11 mouse cellular contexts compared by ENCODE assay signal in genomic region chr6:91715023-91715422, GRCm38 (mm10). TPM values are rescaled to one million over a fixed set of nuclear protein-coding genes. Genes with fewer than 3 reads are reported as not detected.
DNase-seq lines count a peak whose midpoint lies in the region; ATAC-seq and TF ChIP-seq lines count a peak whose summit lies in the region.
"Had no signal": no experiment of that assay in that cellular context is flagged by ENCODE, and none has a peak within 500 bp of the region (broad histone marks: within the 10 kb centered on the region; RNA-seq: fewer than 3 reads in every experiment).

No protein-coding gene starts in this region.

- H3K36me3 ChIP-seq in kidney, embryonic 16.5 days (ENCODE audit: insufficient read depth, low read length) = peaks cover 6% of the 10 kb centered on the region
- peaks cover 79% of the 10 kb centered on the region for H3K36me3 ChIP-seq in E14TG2a.4 (ENCODE audit: insufficient read depth, low read length)
- H3K36me3 ChIP-seq in hindbrain, embryonic 16.5 days (ENCODE audit: control insufficient read depth, insufficient read depth, low read length) = peaks cover 4% of the 10 kb centered on the region; the same call in 1 of the 2 replicates

- no peaks in the 10 kb centered on the region for H3K27me3 ChIP-seq in kidney, embryonic 16.5 days (ENCODE audit: insufficient read depth, low read length)
- no peaks in the 10 kb centered on the region for H3K27me3 ChIP-seq in E14TG2a.4 (ENCODE audit: insufficient read depth, low read length)
- H3K27me3 ChIP-seq in hindbrain, embryonic 16.5 days (replicated peaks; ENCODE audit: control insufficient read depth, insufficient read depth, low read length) = no peaks in the 10 kb centered on the region
- H3K27me3 ChIP-seq: embryonic facial prominence, embryonic 13.5 days; lung, embryonic 15.5 days had no signal

- DNase-seq in kidney, postnatal 25 days = peak; percentile 44 to 77
- DNase-seq in gastrocnemius, adult 2 months = peak; percentile 76
- DNase-seq in adrenal gland, postnatal 10 days = no peak
- DNase-seq in layer of hippocampus, adult 18-20 months (ENCODE audit: low spot score in 2 of 2) = no peak
- no peak for DNase-seq in left cerebral cortex, postnatal 36 days (ENCODE audit: low spot score in 2 of 2)
- DNase-seq: thymus, postnatal 25 days had no signal

- H3K9ac ChIP-seq in kidney, embryonic 16.5 days (replicated peaks; ENCODE audit: low read length) = no peak overlapping the region
- H3K9ac ChIP-seq in hindbrain, embryonic 16.5 days (ENCODE audit: low read depth, low read length) = no peak overlapping the region
- H3K9ac ChIP-seq: embryonic facial prominence, embryonic 13.5 days; lung, embryonic 15.5 days had no signal

- H3K4me2 ChIP-seq in kidney, embryonic 16.5 days (replicated peaks; ENCODE audit: low read depth, low read length) = no peak overlapping the region
- H3K4me2 ChIP-seq in hindbrain, embryonic 16.5 days (ENCODE audit: low read length) = no peak overlapping the region
- H3K4me2 ChIP-seq: embryonic facial prominence, embryonic 13.5 days; lung, embryonic 15.5 days had no signal

- peaks cover 51% of the 10 kb centered on the region for H3K4me1 ChIP-seq in kidney, embryonic 16.5 days (ENCODE audit: insufficient read depth, low read length)
- peaks cover 99% of the 10 kb centered on the region for H3K4me1 ChIP-seq in E14TG2a.4 (replicated peaks; ENCODE audit: low read depth, low read length)
- H3K4me1 ChIP-seq in hindbrain, embryonic 16.5 days (ENCODE audit: control insufficient read depth, insufficient read depth, low read depth, low read length) = peaks cover 41% of the 10 kb centered on the region

- TF ChIP-seq CTCF in E14TG2a.4 (conservative IDR thresholded peaks at IDR 0.05; ENCODE audit: low read length) = no peak
- no peak for TF ChIP-seq CTCF in gastrocnemius, adult 2 months (IDR thresholded peaks at IDR 0.05)

- WGBS in kidney, embryonic 16.5 days = 76% methylated on average over 8 of the region's 8 CpGs
- WGBS in hindbrain, embryonic 16.5 days = 73% methylated on average over 8 of the region's 8 CpGs

- no peaks in the 10 kb centered on the region for H3K9me3 ChIP-seq in kidney, embryonic 16.5 days (ENCODE audit: low read length)
- H3K9me3 ChIP-seq in E14TG2a.4 (ENCODE audit: low read length) = no peaks in the 10 kb centered on the region
- no peaks in the 10 kb centered on the region for H3K9me3 ChIP-seq in hindbrain, embryonic 16.5 days (ENCODE audit: control insufficient read depth, low read length)
- H3K9me3 ChIP-seq: embryonic facial prominence, embryonic 13.5 days; lung, embryonic 15.5 days had no signal

- intact Hi-C loops in gastrocnemius, adult 2 months (cut with DNase I) = no loop called here
- intact Hi-C loops in left cerebral cortex, postnatal 36 days (cut with DNase I) = no loop called here

- no peak overlapping the region for H3K27ac ChIP-seq in kidney, embryonic 16.5 days (ENCODE audit: low read length)
- peak overlapping the region; percentile 91 for H3K27ac ChIP-seq in gastrocnemius, adult 2 months
- 0 out of 2 replicates have a peak overlapping the region, but pooled peaks have one; percentile 29 for H3K27ac ChIP-seq in hindbrain, embryonic 16.5 days (ENCODE audit: low read depth, low read length)
- H3K27ac ChIP-seq: embryonic facial prominence, embryonic 13.5 days; lung, embryonic 15.5 days had no signal

- no peak for ATAC-seq in kidney, embryonic 16.5 days (ENCODE audit: low FRiP score, low TSS enrichment)
- no peak for ATAC-seq in hindbrain, embryonic 16.5 days

- no peak overlapping the region for H3K4me3 ChIP-seq in kidney, embryonic 16.5 days (ENCODE audit: low read length)
- 0 out of 2 replicates have a peak overlapping the region, but pooled peaks have one; percentile 32 for H3K4me3 ChIP-seq in E14TG2a.4 (replicated peaks; ENCODE audit: low read length)
- H3K4me3 ChIP-seq in gastrocnemius, adult 2 months = no peak overlapping the region
- no peak overlapping the region for H3K4me3 ChIP-seq in hindbrain, embryonic 16.5 days (ENCODE audit: low read length)
- H3K4me3 ChIP-seq: embryonic facial prominence, embryonic 13.5 days; lung, embryonic 15.5 days had no signal

RNA-seq across cellular contexts. Expression of gene Slc6a6, which starts 31.2 kb away (rescaled TPM):
- polyA plus RNA-seq in kidney, embryonic 16.5 days (2015; fragmentation: Nextera tagmentation; extraction: Ambion mirVana) = 82.9 and 96.3 TPM in 2 replicates
- 10 to 100 TPM; 67.0 to 91.9 TPM for total RNA-seq in gastrocnemius, adult 2 months (2021)
- 108 TPM in 2 replicates for polyA plus RNA-seq in hindbrain, embryonic 16.5 days (2015; fragmentation: Nextera tagmentation; extraction: Ambion mirVana)
- 100 to 1,000 TPM; 175 to 205 TPM for total RNA-seq in adrenal gland, postnatal 10 days (2021)
- total RNA-seq in layer of hippocampus, adult 18-20 months (2021) = 100 to 1,000 TPM; 115 to 116 TPM
- 100 to 1,000 TPM; 120 to 170 TPM for total RNA-seq in left cerebral cortex, postnatal 36 days (2021)

Comparison
In these comparisons a context has a peak if more than half of its experiments do, and no peak if none do; other contexts are left out.
1. DNase-seq: peak in kidney, postnatal 25 days (2 of 2) and gastrocnemius, adult 2 months (single experiment); none in adrenal gland, postnatal 10 days (single experiment), layer of hippocampus, adult 18-20 months (0 of 2) and left cerebral cortex, postnatal 36 days (0 of 2).